Mouse (Mus musculus) hindbrain, embryonic 15.5 days (tissue): Measurements from ENCODE around the gene Slc16a14. TPM values are rescaled to one million over a fixed set of nuclear protein-coding genes. Genes with fewer than 3 reads are reported as not detected.
"Not testable (repeated sequence)": the region's sequence is repeated elsewhere in the genome, so short reads cannot be mapped to it uniquely, and the experiment has no call there.

Experiments used
- ATAC-seq: fragments of 200-750 bp; cut with Nextera tagmentation; 2 replicates; pipeline ENCODE4 v1.8.0; 2017; ENCODE audit warnings: low read depth, moderate number of reproducible peaks, moderate TSS enrichment; ENCODE audit not compliant: low FRiP score
- H3K27ac ChIP-seq: fragments of 300-500 bp; sonication (generic); replicated peaks from 2 replicates; pipeline ENCODE4 v1.5.1; 2015; ENCODE audit warnings: mild to moderate bottlenecking, inconsistent platforms
- H3K27me3 ChIP-seq: fragments of 300-500 bp; sonication (generic); 2 replicates; pipeline ENCODE4 v1.6.1; 2015; ENCODE audit warnings: control low read depth, inconsistent platforms
- H3K36me3 ChIP-seq: fragments of 300-500 bp; sonication (generic); 2 replicates; pipeline ENCODE4 v1.6.1; 2015; ENCODE audit warnings: control low read depth, inconsistent platforms
- H3K4me1 ChIP-seq: fragments of 300-500 bp; sonication (generic); replicated peaks from 2 replicates; pipeline ENCODE4 v1.6.1; 2015; ENCODE audit warnings: control low read depth, inconsistent platforms
- H3K4me2 ChIP-seq: fragments of 300-500 bp; sonication (generic); 2 replicates; pipeline ENCODE4 v1.6.1; 2015; ENCODE audit warnings: moderate library complexity, mild to moderate bottlenecking, inconsistent platforms
- H3K4me3 ChIP-seq: fragments of 300-500 bp; sonication (generic); 2 replicates; pipeline ENCODE4 v1.5.1; 2015; ENCODE audit warnings: mild to moderate bottlenecking, inconsistent platforms
- H3K9ac ChIP-seq: fragments of 300-500 bp; sonication (generic); 2 replicates; pipeline ENCODE4 v1.6.1; 2015; ENCODE audit warnings: inconsistent platforms
- H3K9me3 ChIP-seq: fragments of 300-500 bp; sonication (generic); 2 replicates; pipeline ENCODE4 v1.6.1; 2016; ENCODE audit warnings: control low read depth, inconsistent platforms
- WGBS: fragments of 180-500 bp; shearing (Covaris S2); methylation state at CpG from one replicate; pipeline ENCODE4 v1.1.7; 2015; 5-methylcytosine and 5-hydroxymethylcytosine counted together
- polyA plus RNA-seq: library from polyadenylated mRNA; unstranded; fragments of >200 nt; fragmentation: Nextera tagmentation; extraction: Ambion mirVana; gene quantifications from 2 replicates; pipeline ENCODE4 v1.2.1, GENCODE M21; 2015

Slc16a14 gene
- polyA plus RNA-seq, result 13.1 and 19.0 TPM in 2 replicates

GRCm38 (mm10) chr1:84934503-84935333, at the start of gene Slc16a14:
TSS of gene Slc16a14 (minus strand) at chr1:84935134.
- Histone ChIP-seq H3K4me2 (peak within 1 kb of the TSS; percentile 64), H3K27me3 (no peaks in the 10 kb centered on the region), H3K36me3 (no peaks in the 10 kb centered on the region), H3K4me3 (peak within 1 kb of the TSS; percentile 62), H3K9me3 (no peaks in the 10 kb centered on the region), H3K4me1 (peaks cover 18% of the 10 kb centered on the region), H3K27ac (peak within 1 kb of the TSS; percentile 93), H3K9ac (peak within 1 kb of the TSS; percentile 80)
- under 1% methylated on average over 59 of the region's 59 CpGs for WGBS
- peak; percentile 88 for ATAC-seq

GRCm38 (mm10) chr1:84961779-84962178, 26.8 kb upstream of the Slc16a14 start:
- not testable (repeated sequence) for H3K9ac ChIP-seq, ATAC-seq, H3K9me3 ChIP-seq, H3K27me3 ChIP-seq, H3K36me3 ChIP-seq, H3K4me1 ChIP-seq
- WGBS, result under 1% methylated on average over 12 of the region's 12 CpGs
- H3K27ac ChIP-seq, result 0 out of 2 replicates have a peak overlapping the region, but pooled peaks have one; percentile 25
- peak overlapping the region; percentile 56 for H3K4me2 ChIP-seq
- peak overlapping the region; percentile 32 for H3K4me3 ChIP-seq

- 84% methylated on average over 4 of the region's 4 CpGs for WGBS
- H3K36me3 ChIP-seq, H3K4me2 ChIP-seq, H3K27ac ChIP-seq, H3K9me3 ChIP-seq, ATAC-seq, H3K4me3 ChIP-seq, H3K27me3 ChIP-seq, H3K9ac ChIP-seq, H3K4me1 ChIP-seq: not testable (repeated sequence)
Observed at GRCm38 (mm10) chr1:84957713-84958112, 22.8 kb upstream of the Slc16a14 start.

GRCm38 (mm10) chr1:84956771-84957170, 21.8 kb upstream of the Slc16a14 start:
- not testable (repeated sequence) for ATAC-seq, H3K4me1 ChIP-seq, H3K27me3 ChIP-seq, H3K27ac ChIP-seq, H3K4me3 ChIP-seq, H3K4me2 ChIP-seq, H3K9ac ChIP-seq, H3K36me3 ChIP-seq, H3K9me3 ChIP-seq
- WGBS, result 96% methylated on average over 3 of the region's 3 CpGs

- Histone ChIP-seq H3K9me3 (peaks cover 3% of the 10 kb centered on the region; the same call in 1 of the 2 replicates), H3K9ac (no peak overlapping the region), H3K4me1 (no peaks in the 10 kb centered on the region), H3K4me2 (no peak overlapping the region), H3K27me3 (no peaks in the 10 kb centered on the region), H3K4me3 (no peak overlapping the region), H3K36me3 (no peaks in the 10 kb centered on the region), H3K27ac (no peak overlapping the region)
- ATAC-seq, result no peak
- WGBS, result 85% methylated on average over 10 of the region's 10 CpGs
Observed at GRCm38 (mm10) chr1:84952456-84953181, 17.7 kb upstream of the Slc16a14 start.

GRCm38 (mm10) chr1:84951566-84951965, 16.6 kb upstream of the Slc16a14 start:
- Histone ChIP-seq H3K4me1 (no peaks in the 10 kb centered on the region), H3K27ac (no peak overlapping the region), H3K27me3 (no peaks in the 10 kb centered on the region), H3K4me2 (no peak overlapping the region), H3K9me3 (no peaks in the 10 kb centered on the region), H3K36me3 (no peaks in the 10 kb centered on the region), H3K4me3 (no peak overlapping the region), H3K9ac (no peak overlapping the region)
- 89% methylated on average over 3 of the region's 3 CpGs for WGBS
- ATAC-seq, result no peak

- Histone ChIP-seq H3K4me3 (no peak overlapping the region), H3K9ac (no peak overlapping the region), H3K36me3 (no peaks in the 10 kb centered on the region), H3K4me1 (no peaks in the 10 kb centered on the region), H3K27ac (no peak overlapping the region), H3K4me2 (no peak overlapping the region), H3K9me3 (no peaks in the 10 kb centered on the region), H3K27me3 (no peaks in the 10 kb centered on the region)
- 54% methylated on average over 2 of the region's 2 CpGs for WGBS
- ATAC-seq, result no peak
Observed at GRCm38 (mm10) chr1:84947390-84947789, 12.5 kb upstream of the Slc16a14 start.

GRCm38 (mm10) chr1:84945950-84946349, 11.0 kb upstream of the Slc16a14 start:
- Histone ChIP-seq H3K27ac (no peak overlapping the region), H3K4me1 (no peaks in the 10 kb centered on the region), H3K27me3 (no peaks in the 10 kb centered on the region), H3K36me3 (no peaks in the 10 kb centered on the region), H3K9ac (no peak overlapping the region), H3K4me2 (no peak overlapping the region), H3K4me3 (no peak overlapping the region), H3K9me3 (no peaks in the 10 kb centered on the region)
- no peak for ATAC-seq
- 87% methylated on average over 3 of the region's 3 CpGs for WGBS

GRCm38 (mm10) chr1:84943549-84943948, 8.6 kb upstream of the Slc16a14 start:
- H3K9me3 ChIP-seq, result no peaks in the 10 kb centered on the region
- H3K4me2 ChIP-seq, result no peak overlapping the region
- 95% methylated on average over 4 of the region's 4 CpGs for WGBS
- ATAC-seq, result no peak
- no peaks in the 10 kb centered on the region for H3K4me1 ChIP-seq
- no peaks in the 10 kb centered on the region for H3K27me3 ChIP-seq
- H3K27ac ChIP-seq, result no peak overlapping the region
- no peaks in the 10 kb centered on the region for H3K36me3 ChIP-seq
- H3K4me3 ChIP-seq, result no peak overlapping the region
- H3K9ac ChIP-seq, result no peak overlapping the region

GRCm38 (mm10) chr1:84942666-84943065, 7.7 kb upstream of the Slc16a14 start:
- no peak for ATAC-seq
- H3K36me3 ChIP-seq, result no peaks in the 10 kb centered on the region
- H3K4me1 ChIP-seq, result no peaks in the 10 kb centered on the region
- no peak overlapping the region for H3K4me3 ChIP-seq
- no peaks in the 10 kb centered on the region for H3K9me3 ChIP-seq
- no peaks in the 10 kb centered on the region for H3K27me3 ChIP-seq
- H3K9ac ChIP-seq, result no peak overlapping the region
- H3K27ac ChIP-seq, result no peak overlapping the region
- H3K4me2 ChIP-seq, result no peak overlapping the region

GRCm38 (mm10) chr1:84940322-84940721, 5.4 kb upstream of the Slc16a14 start:
- Histone ChIP-seq H3K4me2 (no peak overlapping the region), H3K36me3 (no peaks in the 10 kb centered on the region), H3K9me3 (no peaks in the 10 kb centered on the region), H3K4me3 (no peak overlapping the region), H3K4me1 (peaks cover 4% of the 10 kb centered on the region), H3K27me3 (no peaks in the 10 kb centered on the region), H3K9ac (no peak overlapping the region), H3K27ac (no peak overlapping the region)
- ATAC-seq, result no peak
- 97% methylated on average over 2 of the region's 2 CpGs for WGBS

- no peak overlapping the region for H3K9ac ChIP-seq
- H3K27ac ChIP-seq, result no peak overlapping the region
- ATAC-seq, result no peak
- no peaks in the 10 kb centered on the region for H3K27me3 ChIP-seq
- no peaks in the 10 kb centered on the region for H3K36me3 ChIP-seq
- H3K4me2 ChIP-seq, result no peak overlapping the region
- no peak overlapping the region for H3K4me3 ChIP-seq
- WGBS, result 81% methylated on average over 4 of the region's 4 CpGs
- H3K9me3 ChIP-seq, result no peaks in the 10 kb centered on the region
- H3K4me1 ChIP-seq, result peaks cover 5% of the 10 kb centered on the region
Observed at GRCm38 (mm10) chr1:84939466-84939865, 4.5 kb upstream of the Slc16a14 start.
